Mouse (Mus musculus) embryonic facial prominence, embryonic 10.5 days (tissue): ENCODE results near the gene Anapc11. TPM values are rescaled to one million over a fixed set of nuclear protein-coding genes. Genes with fewer than 3 reads are reported as not detected.
A peak's percentile ranks its signal among the peaks of the same experiment; 100 is the strongest.

Source experiments
- DNase-seq: peaks from one replicate; pipeline ENCODE4 v3.0.0-alpha.2; 2017; ENCODE audit warnings: low spot score
- H3K27ac ChIP-seq: fragments of 300-500 bp; sonication (generic); replicated peaks from 2 replicates; pipeline ENCODE4 v1.5.1; 2016; ENCODE audit warnings: mild to moderate bottlenecking
- H3K27me3 ChIP-seq: fragments of 300-500 bp; sonication (generic); replicated peaks from 2 replicates; pipeline ENCODE4 v1.6.1; 2016; ENCODE audit warnings: low read depth, mild to moderate bottlenecking; ENCODE audit not compliant: poor library complexity, severe bottlenecking
- H3K36me3 ChIP-seq: fragments of 300-500 bp; sonication (generic); replicated peaks from 2 replicates; pipeline ENCODE4 v1.6.1; 2016; ENCODE audit warnings: mild to moderate bottlenecking, moderate library complexity
- H3K4me1 ChIP-seq: fragments of 300-500 bp; sonication (generic); 2 replicates; pipeline ENCODE4 v1.6.1; 2016
- H3K4me3 ChIP-seq: fragments of 300-500 bp; sonication (generic); 2 replicates; pipeline ENCODE4 v1.5.1; 2016; ENCODE audit warnings: mild to moderate bottlenecking, moderate library complexity
- H3K9me3 ChIP-seq: fragments of 300-500 bp; sonication (generic); 2 replicates; pipeline ENCODE4 v1.6.1; 2016; ENCODE audit warnings: mild to moderate bottlenecking
- WGBS: fragments of 180-500 bp; shearing (Covaris S2); methylation state at CpG from one replicate; pipeline ENCODE4 v1.1.7; 2016; 5-methylcytosine and 5-hydroxymethylcytosine counted together
- polyA plus RNA-seq: library from polyadenylated mRNA; unstranded; fragments of >200 nt; fragmentation: Nextera tagmentation; extraction: Ambion mirVana; gene quantifications from 2 replicates; pipeline ENCODE4 v1.2.1, GENCODE M21; 2016

The Anapc11 gene
- polyA plus RNA-seq, 1 experiment from 2014 or later: 198 TPM

GRCm38 (mm10) chr11:120615167-120615566, 16.9 kb downstream of the Anapc11 start:
- H3K9me3 ChIP-seq: no peaks in the 10 kb centered on the region
- no peaks in the 10 kb centered on the region for H3K27me3 ChIP-seq
- peaks cover 80% of the 10 kb centered on the region for H3K36me3 ChIP-seq
- H3K4me1 ChIP-seq: peaks cover 30% of the 10 kb centered on the region
- no peak overlapping the region for H3K27ac ChIP-seq
- DNase-seq: no peak
- 93% methylated on average over 6 of the region's 6 CpGs for WGBS
- H3K4me3 ChIP-seq: 0 out of 2 replicates have a peak overlapping the region, but pooled peaks have one; percentile 0

DNA sequence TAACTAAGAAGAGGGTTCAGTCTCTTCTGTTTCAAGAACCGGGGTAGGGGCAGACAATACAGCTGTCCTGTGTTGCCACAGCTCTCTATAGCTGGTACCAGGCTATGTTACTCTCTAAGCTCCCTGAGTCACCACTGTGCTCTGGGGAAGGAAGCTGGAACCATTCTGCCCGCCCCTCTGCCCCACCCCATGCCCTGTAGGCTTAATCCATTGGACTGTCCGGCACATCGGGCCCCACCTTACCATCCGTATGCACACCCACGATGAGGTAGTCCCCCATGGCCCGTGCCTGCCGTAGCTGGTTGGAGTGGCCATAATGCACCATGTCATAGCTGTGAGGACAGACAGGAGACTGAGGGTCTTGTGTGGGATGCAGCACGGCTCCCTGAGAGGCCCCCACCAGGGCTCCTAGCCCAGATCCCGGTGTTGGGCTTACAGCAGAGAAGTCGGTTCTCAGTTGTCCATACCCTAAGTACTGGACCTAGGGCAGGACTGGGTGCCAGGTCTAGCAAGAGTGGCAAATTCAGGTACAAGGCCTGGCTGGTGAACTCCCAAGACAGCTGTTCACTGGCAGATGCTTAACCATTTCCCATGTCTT, 17.5 kb downstream of the Anapc11 start:
- no peak for DNase-seq
- peak overlapping the region; percentile 79; the same call in 1 of the 2 replicates for H3K4me3 ChIP-seq

GRCm38 (mm10) chr11:120616617-120617294, 18.5 kb downstream of the Anapc11 start:
- 49% methylated on average over 4 of the region's 4 CpGs for WGBS
- H3K36me3 ChIP-seq: peaks cover 80% of the 10 kb centered on the region
- H3K27ac ChIP-seq: peak overlapping the region; percentile 83
- peaks cover 30% of the 10 kb centered on the region for H3K4me1 ChIP-seq
- no peaks in the 10 kb centered on the region for H3K27me3 ChIP-seq
- no peak for DNase-seq
- H3K9me3 ChIP-seq: no peaks in the 10 kb centered on the region
- H3K4me3 ChIP-seq: peak overlapping the region; percentile 79

More for the DNA sequence above, 17.5 kb downstream of the Anapc11 start:
- WGBS: 92% methylated on average over 11 of the region's 11 CpGs
- Histone ChIP-seq H3K27me3 (no peaks in the 10 kb centered on the region), H3K27ac (no peak overlapping the region), H3K4me1 (peaks cover 30% of the 10 kb centered on the region), H3K9me3 (no peaks in the 10 kb centered on the region), H3K36me3 (peaks cover 80% of the 10 kb centered on the region)

- no peaks in the 10 kb centered on the region for H3K9me3 ChIP-seq
- under 1% methylated on average over 56 of the region's 56 CpGs for WGBS
- peak; percentile 94 for DNase-seq
- H3K4me3 ChIP-seq: peak within 1 kb of the TSS; percentile 79
- H3K36me3 ChIP-seq: peaks cover 80% of the 10 kb centered on the region
- H3K27me3 ChIP-seq: no peaks in the 10 kb centered on the region
- peak within 1 kb of the TSS; percentile 83 for H3K27ac ChIP-seq
- peaks cover 30% of the 10 kb centered on the region for H3K4me1 ChIP-seq
These were observed 19.4 kb downstream of the Anapc11 start, which contains the start of gene Pcyt2 for GRCm38 (mm10) chr11:120617519-120618112. TSS of gene Pcyt2 (minus strand) at chr11:120617936.

- peak overlapping the region; percentile 83 for H3K27ac ChIP-seq
- 94% methylated on average over 25 of the region's 25 CpGs for WGBS
- no peaks in the 10 kb centered on the region for H3K9me3 ChIP-seq
- peaks cover 33% of the 10 kb centered on the region for H3K4me1 ChIP-seq
- peaks cover 76% of the 10 kb centered on the region for H3K36me3 ChIP-seq
- H3K4me3 ChIP-seq: peak overlapping the region; percentile 79
- no peaks in the 10 kb centered on the region for H3K27me3 ChIP-seq
- no peak for DNase-seq
These were observed 20.7 kb downstream of the Anapc11 start for GRCm38 (mm10) chr11:120618619-120619535.

DNA sequence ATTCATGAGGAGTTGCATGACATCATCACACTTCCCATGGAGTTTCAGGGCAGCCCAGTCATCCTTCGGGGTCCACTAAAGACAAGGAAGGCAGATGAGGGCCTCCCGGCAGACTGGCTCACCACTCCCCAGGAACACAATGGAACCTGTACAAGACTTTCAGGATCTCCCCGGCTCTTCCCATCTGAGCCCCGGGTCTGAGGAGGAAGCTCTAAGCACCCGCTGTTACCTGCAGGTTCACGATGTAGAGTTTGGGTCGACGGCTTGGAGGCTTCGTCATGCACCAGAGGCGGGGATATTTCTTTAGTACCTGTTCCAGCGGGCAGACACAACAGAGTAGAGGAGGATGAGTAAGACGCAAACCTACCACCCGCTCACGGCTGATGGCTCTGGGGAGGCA, 22.0 kb downstream of the Anapc11 start:
- 92% methylated on average over 14 of the region's 14 CpGs for whole genome bisulfite sequencing
- Histone ChIP-seq H3K4me1 (peaks cover 42% of the 10 kb centered on the region), H3K36me3 (peaks cover 65% of the 10 kb centered on the region), H3K4me3 (no peak overlapping the region; the same call in 1 of the 2 replicates), H3K9me3 (no peaks in the 10 kb centered on the region), H3K27me3 (no peaks in the 10 kb centered on the region), H3K27ac (no peak overlapping the region)
- DNase-seq: no peak

DNA sequence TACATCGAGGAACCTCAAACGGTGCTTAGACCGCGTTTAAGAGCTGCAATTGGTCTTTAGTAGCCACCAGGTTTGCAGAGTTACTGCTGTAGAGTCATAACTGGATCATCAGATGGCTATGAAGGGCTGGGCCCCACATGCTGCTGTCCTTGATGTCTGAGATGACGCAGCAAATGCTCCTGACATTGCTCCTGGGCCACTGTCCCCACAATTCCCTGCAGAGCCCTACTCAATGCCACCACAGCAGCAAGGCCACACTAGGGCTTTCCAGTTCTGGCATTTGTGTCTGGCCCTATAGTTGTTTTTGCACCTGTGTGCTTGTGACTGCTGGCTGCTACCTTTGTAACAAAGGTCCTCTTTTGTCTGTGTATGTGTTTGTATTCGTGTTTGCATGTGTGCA, 24.6 kb downstream of the Anapc11 start:
- no peak for DNase-seq
- H3K27ac ChIP-seq: no peak overlapping the region
- H3K9me3 ChIP-seq: no peaks in the 10 kb centered on the region
- no peak overlapping the region for H3K4me3 ChIP-seq
- 93% methylated on average over 6 of the region's 6 CpGs for WGBS
- peaks cover 28% of the 10 kb centered on the region for H3K4me1 ChIP-seq
- H3K36me3 ChIP-seq: peaks cover 79% of the 10 kb centered on the region
- no peaks in the 10 kb centered on the region for H3K27me3 ChIP-seq

DNA sequence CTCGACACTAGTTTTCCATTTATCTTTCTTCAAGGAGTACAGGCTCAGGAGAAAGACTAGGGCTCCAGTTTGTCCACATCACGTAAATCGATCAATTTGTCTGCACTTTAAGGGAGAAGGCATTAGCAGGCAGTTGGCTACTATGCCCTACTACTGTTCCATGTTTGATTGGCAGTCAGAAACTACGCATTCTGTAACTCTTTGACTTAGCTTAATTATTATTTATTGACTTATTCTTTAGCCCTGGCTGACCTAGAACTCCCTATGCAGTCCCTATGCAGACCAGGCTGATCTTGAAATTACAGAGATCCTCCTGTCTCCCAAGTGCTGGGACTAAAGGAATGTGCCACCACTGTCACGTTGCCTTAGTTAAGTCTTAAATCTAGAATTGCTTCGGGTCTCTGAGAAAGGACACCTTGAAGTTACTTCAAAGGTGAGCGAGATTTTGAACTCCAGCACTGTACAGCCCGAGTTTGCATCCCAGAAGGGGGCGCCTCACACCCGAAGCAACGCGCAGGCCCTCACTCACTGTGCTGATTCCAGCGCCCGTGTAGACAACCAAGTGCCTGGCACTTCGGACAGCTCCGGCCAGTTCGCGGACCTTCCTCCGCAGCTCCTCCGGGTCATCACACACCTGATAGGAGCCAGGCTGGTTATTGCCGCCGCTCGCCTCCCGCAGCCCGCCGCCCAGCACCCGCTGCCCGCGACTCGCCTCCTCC, 25.9 kb downstream of the Anapc11 start:
- DNase-seq: peak; percentile 73
- peak overlapping the region; percentile 97 for H3K4me3 ChIP-seq
- H3K36me3 ChIP-seq: peaks cover 77% of the 10 kb centered on the region
- H3K9me3 ChIP-seq: no peaks in the 10 kb centered on the region
- WGBS: 14% methylated on average over 30 of the region's 30 CpGs
- H3K4me1 ChIP-seq: peaks cover 21% of the 10 kb centered on the region
- H3K27me3 ChIP-seq: no peaks in the 10 kb centered on the region
- H3K27ac ChIP-seq: peak overlapping the region; percentile 75

- Histone ChIP-seq H3K4me1 (peaks cover 27% of the 10 kb centered on the region), H3K9me3 (no peaks in the 10 kb centered on the region), H3K36me3 (peaks cover 77% of the 10 kb centered on the region), H3K4me3 (peak overlapping the region; percentile 97), H3K27me3 (no peaks in the 10 kb centered on the region), H3K27ac (peak overlapping the region; percentile 75)
- DNase-seq: peak; percentile 90
- under 1% methylated on average over 53 of the region's 53 CpGs for WGBS
These were observed 26.5 kb downstream of the Anapc11 start for GRCm38 (mm10) chr11:120624680-120625111.

- no peak for DNase-seq
- Histone ChIP-seq H3K4me1 (peaks cover 33% of the 10 kb centered on the region), H3K9me3 (no peaks in the 10 kb centered on the region), H3K4me3 (peak within 1 kb of the TSS; percentile 97), H3K27me3 (no peaks in the 10 kb centered on the region), H3K27ac (peak within 1 kb of the TSS; percentile 75), H3K36me3 (peaks cover 76% of the 10 kb centered on the region)
- 22% methylated on average over 5 of the region's 5 CpGs for WGBS
These were observed 27.0 kb downstream of the Anapc11 start, which contains the start of gene Sirt7 for GRCm38 (mm10) chr11:120625152-120625775. TSS of gene Sirt7 (minus strand) at chr11:120625240.

DNA sequence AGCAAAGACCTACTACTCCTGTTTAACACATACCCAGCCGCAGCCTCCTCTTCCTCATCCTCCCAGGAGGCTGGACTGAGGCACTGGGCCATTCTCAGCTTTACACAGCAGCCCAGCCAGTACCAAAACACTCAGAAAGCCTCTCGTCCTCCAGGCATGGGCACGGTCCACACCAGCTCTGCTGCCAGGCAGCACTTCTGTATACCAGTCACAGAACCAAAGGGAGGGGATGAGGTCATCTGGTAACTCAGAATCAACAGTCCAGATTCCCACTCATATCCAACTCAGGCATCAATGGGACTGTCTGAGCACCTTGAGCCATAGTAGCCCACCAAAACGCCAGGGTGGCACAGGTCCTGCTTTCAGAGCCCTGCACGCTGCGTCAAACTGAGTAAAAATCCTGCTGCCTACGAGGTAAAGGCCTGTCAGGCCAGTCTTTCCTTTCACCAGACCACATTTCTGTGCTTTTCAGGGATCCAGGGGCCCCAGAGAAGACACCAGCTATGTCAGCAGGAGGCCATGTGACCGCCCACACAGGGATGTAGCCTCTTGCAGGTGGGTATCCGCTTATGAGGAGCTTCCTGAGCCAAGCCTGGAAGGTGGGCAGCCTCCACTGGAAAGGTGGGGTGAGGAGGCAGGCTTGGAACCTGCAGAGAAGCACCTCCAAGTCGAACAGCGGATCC, 28.7 kb downstream of the Anapc11 start:
- H3K4me1 ChIP-seq: peaks cover 49% of the 10 kb centered on the region
- 0 out of 2 replicates have a peak overlapping the region, but pooled peaks have one; percentile 14 for H3K4me3 ChIP-seq
- no peak overlapping the region for H3K27ac ChIP-seq
- DNase-seq: no peak
- H3K36me3 ChIP-seq: peaks cover 63% of the 10 kb centered on the region
- no peaks in the 10 kb centered on the region for H3K27me3 ChIP-seq
- no peaks in the 10 kb centered on the region for H3K9me3 ChIP-seq
- 89% methylated on average over 11 of the region's 11 CpGs for WGBS
